Mouse (Mus musculus): Measurements from ENCODE around the gene Shisal2a. TPM values are rescaled to one million over a fixed set of nuclear protein-coding genes. Genes with fewer than 3 reads are reported as not detected.

Gene Shisal2a
- polyA plus RNA-seq, 1 experiment = not detected

DNA sequence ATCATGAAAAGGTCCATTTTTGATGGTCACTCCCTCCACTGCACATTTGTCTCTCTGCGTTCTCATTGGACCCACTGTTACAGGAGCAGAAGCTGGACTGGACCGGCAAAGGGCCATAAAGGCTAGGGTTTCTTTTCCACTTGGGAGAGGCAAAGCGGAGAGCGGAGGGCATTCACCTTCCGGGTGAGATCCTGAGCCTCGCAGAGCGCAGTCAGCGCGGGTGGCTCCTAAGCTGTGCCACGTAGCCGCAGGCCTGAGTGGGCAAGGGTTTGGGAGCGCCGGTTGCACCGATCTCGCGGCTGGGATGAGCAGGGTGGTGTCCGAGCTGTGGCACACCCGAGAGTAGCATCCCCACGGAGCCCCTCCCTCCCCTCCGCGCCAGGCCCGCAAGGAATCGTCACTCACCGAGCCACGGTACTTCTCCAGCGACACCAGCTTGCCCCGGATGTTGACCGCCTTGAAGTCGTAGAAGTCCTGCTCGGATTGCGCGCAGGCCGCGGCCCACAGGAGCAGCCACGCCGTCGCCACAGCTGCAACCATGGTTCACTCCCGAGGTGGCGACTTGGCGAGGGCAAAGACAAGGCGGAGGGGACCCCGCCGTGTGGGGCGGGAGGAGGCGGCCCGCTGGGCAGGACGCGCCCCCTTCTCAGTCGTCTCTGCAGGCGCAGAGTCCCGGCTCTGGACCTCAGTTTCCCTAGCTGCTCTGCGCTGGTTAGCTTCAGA, 23.1 kb upstream of the Shisal2a start:
- peak overlapping the region; percentile 55 for H3K4me3 ChIP-seq (ENCODE audit: insufficient read depth, low read depth, low read length)
- TF ChIP-seq POLR2A (IDR thresholded peaks at IDR 0.05; ENCODE audit: insufficient read depth, low read depth, low read length) (peak; percentile 44; the same call in 1 of the 2 replicates), CTCF (IDR thresholded peaks at IDR 0.05; ENCODE audit: insufficient read depth, low read depth, low read length) (no peak)
- WGBS = 2% methylated on average over 52 of the region's 52 CpGs
- 0 out of 2 replicates have a peak, but pooled peaks cover 5% of the 10 kb centered on the region for H3K4me1 ChIP-seq (ENCODE audit: control insufficient read depth, insufficient read depth, low read length)
- peak overlapping the region; percentile 18; the same call in 1 of the 2 replicates for H3K27ac ChIP-seq (ENCODE audit: insufficient read depth, low read depth, low read length)

DNA sequence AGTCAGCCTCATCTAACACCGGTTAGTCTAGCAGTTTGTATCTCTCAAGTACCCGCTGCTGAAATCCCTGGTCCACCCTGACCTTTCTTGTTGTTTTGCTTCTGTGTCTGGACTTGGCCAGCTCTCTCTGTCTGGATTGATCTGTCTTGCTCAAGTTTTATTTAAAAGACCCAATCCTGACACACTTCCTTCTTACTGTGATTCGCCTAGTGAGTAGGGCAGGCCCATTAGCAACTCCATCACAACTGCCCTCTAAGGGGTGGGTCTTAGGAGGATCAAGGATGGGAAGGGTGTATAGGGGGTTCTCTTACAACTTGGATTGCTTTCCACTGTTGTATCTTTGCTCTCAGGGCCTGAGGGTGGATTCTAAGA, 22.6 kb upstream of the Shisal2a start:
- no peak for TF ChIP-seq POLR2A (IDR thresholded peaks at IDR 0.05; ENCODE audit: insufficient read depth, low read depth, low read length)
- no peak for TF ChIP-seq CTCF (IDR thresholded peaks at IDR 0.05; ENCODE audit: insufficient read depth, low read depth, low read length)
- Histone ChIP-seq H3K27ac (ENCODE audit: insufficient read depth, low read depth, low read length) (0 out of 2 replicates have a peak overlapping the region, but pooled peaks have one; percentile 9), H3K4me3 (ENCODE audit: insufficient read depth, low read depth, low read length) (peak overlapping the region; percentile 55; the same call in 1 of the 2 replicates), H3K4me1 (ENCODE audit: control insufficient read depth, insufficient read depth, low read length) (0 out of 2 replicates have a peak, but pooled peaks cover 5% of the 10 kb centered on the region)
- 79% methylated on average over 3 of the region's 3 CpGs for WGBS

DNA sequence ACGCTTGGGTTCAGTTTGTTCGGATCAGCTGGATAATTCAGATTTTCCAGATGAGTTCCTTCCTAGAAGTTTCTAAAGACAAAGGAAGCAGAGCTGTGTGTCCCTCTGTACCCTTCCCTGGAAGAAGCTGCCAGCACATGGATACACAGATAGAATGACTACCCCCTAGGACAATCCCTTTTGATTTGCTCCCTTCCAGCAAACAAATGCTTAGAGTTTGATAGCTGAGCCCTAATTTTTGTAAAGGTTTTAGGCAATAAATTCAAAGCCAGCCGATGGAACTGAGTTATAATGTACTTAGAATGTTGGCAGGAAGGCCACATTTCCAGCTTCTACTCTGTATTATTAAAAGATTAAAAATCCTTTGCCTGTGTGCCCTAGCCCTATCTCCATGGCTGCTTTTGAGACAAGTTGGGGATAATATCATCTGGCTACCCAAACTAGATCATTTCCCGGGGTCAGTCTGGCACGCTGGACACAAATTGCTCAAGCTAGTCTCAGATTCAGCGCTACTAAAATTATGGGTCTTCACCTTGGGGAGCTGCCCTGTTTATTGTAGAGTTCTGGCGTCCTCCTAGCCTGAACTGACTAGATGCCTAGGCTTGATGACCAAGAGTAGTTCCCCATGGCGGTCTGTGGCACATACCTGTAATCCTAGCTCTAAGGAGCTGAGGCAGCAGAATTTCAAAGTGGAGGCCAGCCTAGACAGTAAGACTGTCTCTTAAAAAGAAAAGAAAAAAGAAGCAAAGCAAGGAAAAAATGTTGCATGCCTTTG, 20.9 kb upstream of the Shisal2a start:
- TF ChIP-seq POLR2A (IDR thresholded peaks at IDR 0.05; ENCODE audit: insufficient read depth, low read depth, low read length) (no peak), CTCF (IDR thresholded peaks at IDR 0.05; ENCODE audit: insufficient read depth, low read depth, low read length) (no peak)
- Histone ChIP-seq H3K4me3 (ENCODE audit: insufficient read depth, low read depth, low read length) (no peak overlapping the region), H3K27ac (ENCODE audit: insufficient read depth, low read depth, low read length) (no peak overlapping the region), H3K4me1 (ENCODE audit: control insufficient read depth, insufficient read depth, low read length) (0 out of 2 replicates have a peak, but pooled peaks cover 5% of the 10 kb centered on the region)
- 86% methylated on average over 8 of the region's 8 CpGs for WGBS

DNA sequence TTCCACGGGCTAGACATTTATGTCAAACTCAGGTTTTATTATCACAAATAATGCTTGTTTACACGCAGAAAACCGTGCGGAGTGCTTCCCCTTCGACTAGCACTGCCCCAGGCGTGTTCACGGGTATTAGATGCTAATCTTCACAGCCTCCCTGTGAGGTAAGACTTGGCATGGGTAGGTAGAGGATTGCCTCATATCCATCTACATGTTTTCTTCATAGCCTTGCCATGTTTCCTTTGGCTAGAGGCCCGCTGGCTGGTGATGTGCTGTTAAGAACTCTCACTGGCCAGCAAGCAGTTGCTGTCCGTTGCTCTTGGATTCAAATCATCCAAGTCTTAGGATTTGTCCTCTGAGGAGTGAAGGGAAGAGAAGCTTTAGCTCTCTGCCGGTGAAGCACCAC, 17.2 kb upstream of the Shisal2a start:
- H3K4me1 ChIP-seq (ENCODE audit: control insufficient read depth, insufficient read depth, low read length) = no peaks in the 10 kb centered on the region
- H3K4me3 ChIP-seq (ENCODE audit: insufficient read depth, low read depth, low read length) = no peak overlapping the region
- 91% methylated on average over 10 of the region's 10 CpGs for WGBS
- TF ChIP-seq CTCF (IDR thresholded peaks at IDR 0.05; ENCODE audit: insufficient read depth, low read depth, low read length) (no peak), POLR2A (IDR thresholded peaks at IDR 0.05; ENCODE audit: insufficient read depth, low read depth, low read length) (no peak)
- no peak overlapping the region for H3K27ac ChIP-seq (ENCODE audit: insufficient read depth, low read depth, low read length)

GRCm38 (mm10) chr4:108394236-108394635, 11.1 kb upstream of the Shisal2a start:
- H3K27ac ChIP-seq (ENCODE audit: insufficient read depth, low read depth, low read length) = no peak overlapping the region
- no peak overlapping the region for H3K4me3 ChIP-seq (ENCODE audit: insufficient read depth, low read depth, low read length)
- TF ChIP-seq POLR2A (IDR thresholded peaks at IDR 0.05; ENCODE audit: insufficient read depth, low read depth, low read length) (no peak), CTCF (IDR thresholded peaks at IDR 0.05; ENCODE audit: insufficient read depth, low read depth, low read length) (no peak)
- H3K4me1 ChIP-seq (ENCODE audit: control insufficient read depth, insufficient read depth, low read length) = no peaks in the 10 kb centered on the region

DNA sequence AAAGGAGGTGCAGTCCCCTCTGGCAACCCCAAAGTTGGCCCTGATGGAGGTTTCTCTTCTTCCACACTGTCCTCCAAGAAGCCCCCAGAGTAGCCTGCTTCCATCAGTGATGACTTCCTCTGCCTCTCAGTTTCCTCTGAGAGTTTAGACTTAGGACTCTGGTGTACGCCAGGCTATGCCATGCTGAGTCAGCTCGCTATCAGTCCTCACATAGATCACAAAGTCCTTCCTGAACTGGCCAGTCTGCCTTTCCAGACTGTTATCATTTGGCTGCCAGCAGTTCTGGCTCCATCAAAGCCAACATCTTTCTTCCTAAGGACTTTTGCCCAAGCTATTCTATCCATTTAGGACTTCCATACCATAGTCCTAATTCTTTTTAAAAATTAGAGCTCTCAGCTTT, 9.4 kb upstream of the Shisal2a start:
- no peak for TF ChIP-seq POLR2A (IDR thresholded peaks at IDR 0.05; ENCODE audit: insufficient read depth, low read depth, low read length)
- no peak for TF ChIP-seq CTCF (IDR thresholded peaks at IDR 0.05; ENCODE audit: insufficient read depth, low read depth, low read length)
- no peaks in the 10 kb centered on the region for H3K4me1 ChIP-seq (ENCODE audit: control insufficient read depth, insufficient read depth, low read length)
- H3K27ac ChIP-seq (ENCODE audit: insufficient read depth, low read depth, low read length) = no peak overlapping the region
- WGBS = 97% methylated on average over 2 of the region's 2 CpGs
- no peak overlapping the region for H3K4me3 ChIP-seq (ENCODE audit: insufficient read depth, low read depth, low read length)

DNA sequence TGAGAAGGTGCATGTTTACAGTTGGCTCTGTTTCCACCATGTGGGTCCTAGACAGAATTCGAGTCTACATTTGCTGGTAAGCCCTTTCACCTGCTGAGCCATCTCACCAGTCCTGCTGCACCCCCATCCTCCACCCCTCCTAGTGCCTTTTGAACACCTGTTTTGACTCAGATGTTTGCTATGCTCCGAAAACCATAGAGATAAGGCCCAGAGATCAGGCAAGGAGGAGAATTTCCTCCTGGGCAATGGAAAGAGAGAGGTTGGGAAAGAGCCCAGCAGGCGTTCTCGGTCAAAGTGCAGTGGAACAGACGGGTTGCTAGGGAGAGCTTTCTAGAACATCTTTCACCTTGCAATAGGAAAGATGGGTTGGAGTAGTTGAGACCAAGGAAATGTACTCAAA, 8.0 kb upstream of the Shisal2a start:
- 88% methylated on average over 5 of the region's 5 CpGs for WGBS
- H3K4me1 ChIP-seq (ENCODE audit: control insufficient read depth, insufficient read depth, low read length) = 0 out of 2 replicates have a peak, but pooled peaks cover 3% of the 10 kb centered on the region
- no peak for TF ChIP-seq CTCF (IDR thresholded peaks at IDR 0.05; ENCODE audit: insufficient read depth, low read depth, low read length)
- TF ChIP-seq POLR2A (IDR thresholded peaks at IDR 0.05; ENCODE audit: insufficient read depth, low read depth, low read length) = no peak

DNA sequence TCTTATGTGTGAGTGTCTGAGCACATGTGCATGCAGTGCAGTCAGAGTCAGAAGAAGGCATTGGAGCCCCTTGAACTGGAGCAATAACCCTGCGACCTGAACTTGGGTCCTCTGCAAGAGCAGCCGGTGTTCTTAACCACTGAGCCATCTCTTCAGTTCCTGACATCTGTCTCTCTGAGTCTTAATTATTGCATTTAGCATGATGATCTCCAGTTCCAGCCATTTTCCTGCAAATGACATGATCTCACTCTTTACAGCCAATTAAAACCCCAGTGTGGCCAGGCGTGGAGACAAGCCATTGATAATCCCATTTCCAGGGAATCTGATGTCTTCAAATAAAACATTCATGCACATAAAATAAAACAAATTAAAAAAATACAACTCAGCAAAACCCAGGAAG, 5.6 kb upstream of the Shisal2a start:
- Histone ChIP-seq H3K4me1 (ENCODE audit: control insufficient read depth, insufficient read depth, low read length) (0 out of 2 replicates have a peak, but pooled peaks cover 3% of the 10 kb centered on the region), H3K27ac (ENCODE audit: insufficient read depth, low read depth, low read length) (no peak overlapping the region), H3K4me3 (ENCODE audit: insufficient read depth, low read depth, low read length) (no peak overlapping the region)
- TF ChIP-seq CTCF (IDR thresholded peaks at IDR 0.05; ENCODE audit: insufficient read depth, low read depth, low read length) = no peak
- TF ChIP-seq POLR2A (IDR thresholded peaks at IDR 0.05; ENCODE audit: insufficient read depth, low read depth, low read length) = no peak
- WGBS = 72% methylated on average over 3 of the region's 3 CpGs

More for the DNA sequence above, 8.0 kb upstream of the Shisal2a start:
- Histone ChIP-seq H3K27ac (ENCODE audit: insufficient read depth, low read depth, low read length) (no peak overlapping the region), H3K4me3 (ENCODE audit: insufficient read depth, low read depth, low read length) (no peak overlapping the region)

GRCm38 (mm10) chr4:108387681-108388253, 4.6 kb upstream of the Shisal2a start:
- TF ChIP-seq POLR2A (IDR thresholded peaks at IDR 0.05; ENCODE audit: insufficient read depth, low read depth, low read length) (no peak), CTCF (IDR thresholded peaks at IDR 0.05; ENCODE audit: insufficient read depth, low read depth, low read length) (no peak)
- H3K4me3 ChIP-seq (ENCODE audit: insufficient read depth, low read depth, low read length) = peak overlapping the region; percentile 42
- 3% methylated on average over 18 of the region's 18 CpGs for WGBS
- H3K4me1 ChIP-seq (ENCODE audit: control insufficient read depth, insufficient read depth, low read length) = peaks cover 9% of the 10 kb centered on the region
- H3K27ac ChIP-seq (ENCODE audit: insufficient read depth, low read depth, low read length) = no peak overlapping the region
